Comparison of ENCODE assay signal across 8 mouse cellular contexts in the genomic region with DNA sequence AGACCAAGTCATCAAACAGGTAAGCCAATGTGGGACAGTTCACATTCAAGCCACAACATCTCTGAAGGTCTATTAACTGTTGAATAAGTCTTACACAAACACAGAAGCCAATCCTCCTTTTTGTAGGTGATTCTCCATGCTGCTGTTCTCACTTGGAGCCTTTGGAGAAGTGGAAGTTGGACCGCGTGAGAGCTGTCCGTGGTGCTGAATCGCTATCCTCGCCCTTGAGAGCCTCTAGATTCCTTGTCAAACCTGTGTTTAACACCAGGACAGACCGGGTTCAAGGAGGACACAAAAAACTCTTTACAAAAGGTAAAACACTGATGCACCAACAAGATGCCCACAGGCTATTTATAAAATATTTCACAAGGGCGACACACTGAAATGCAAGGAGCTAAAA.
DNase-seq lines count a peak whose midpoint lies in the region; ATAC-seq and TF ChIP-seq lines count a peak whose summit lies in the region.

No protein-coding gene starts in this region.

- 13% methylated on average over 7 of the region's 7 CpGs for WGBS in heart, postnatal 0 days

- H3K4me3 ChIP-seq in heart, postnatal 0 days (ENCODE audit: low read depth, low read length): no peak overlapping the region

- H3K9ac ChIP-seq in heart, postnatal 0 days (replicated peaks; ENCODE audit: low read depth, low read length): no peak overlapping the region

- H3K36me3 ChIP-seq in heart, postnatal 0 days (replicated peaks; ENCODE audit: control insufficient read depth, insufficient read depth, low read length): no peaks in the 10 kb centered on the region

- H3K27me3 ChIP-seq in heart, postnatal 0 days (ENCODE audit: control insufficient read depth, insufficient read depth, low read length): no peaks in the 10 kb centered on the region

- H3K9me3 ChIP-seq in heart, postnatal 0 days (replicated peaks; ENCODE audit: control insufficient read depth, low read length): no peaks in the 10 kb centered on the region

- DNase-seq in gastrocnemius, adult 18-20 months (ENCODE audit: low spot score): peak; percentile 15
- no peak for DNase-seq in gastrocnemius, postnatal 25 days
- DNase-seq in urinary bladder, postnatal 14 days (ENCODE audit: low spot score): peak; percentile 48
- DNase-seq in urinary bladder, adult 2 months (ENCODE audit: low spot score): no peak
- DNase-seq in heart, postnatal 0 days (ENCODE audit: low spot score): peak; percentile 51
- DNase-seq in lung, postnatal 10 days: peak; percentile 50
- no peak for DNase-seq in layer of hippocampus, adult 18-20 months (ENCODE audit: low spot score in 2 of 2)
- DNase-seq in T-cell, adult 2 months (ENCODE audit: low spot score): no peak

- no peak for TF ChIP-seq CTCF in heart, postnatal 0 days (IDR thresholded peaks at IDR 0.05; ENCODE audit: low read depth)

- no peak overlapping the region for H3K4me2 ChIP-seq in heart, postnatal 0 days (ENCODE audit: low read depth, low read length)

- no peak for TF ChIP-seq EP300 in heart, postnatal 0 days (IDR thresholded peaks at IDR 0.05; ENCODE audit: low read depth)

- no peak overlapping the region for H3K27ac ChIP-seq in heart, postnatal 0 days (ENCODE audit: low read depth)

- no peaks in the 10 kb centered on the region for H3K4me1 ChIP-seq in heart, postnatal 0 days (ENCODE audit: control insufficient read depth, insufficient read depth)

- no peak for ATAC-seq in heart, postnatal 0 days (ENCODE audit: insufficient read depth, low read depth)

Comparison
In these comparisons a context has a peak if more than half of its experiments do, and no peak if none do; other contexts are left out.
1. DNase-seq: peak in gastrocnemius, adult 18-20 months (single experiment), urinary bladder, postnatal 14 days (single experiment), heart, postnatal 0 days (single experiment) and lung, postnatal 10 days (single experiment); none in gastrocnemius, postnatal 25 days (single experiment), urinary bladder, adult 2 months (single experiment), layer of hippocampus, adult 18-20 months (0 of 2) and T-cell, adult 2 months (single experiment).